Mouse (Mus musculus) MN1 (cell line): Measurements from ENCODE around the gene Itga2.
A peak's percentile ranks its signal among the peaks of the same experiment; 100 is the strongest.

Source experiments
- DNase-seq: peaks from one replicate; pipeline ENCODE4 v3.0.0-alpha.2; 2016; ENCODE audit warnings: low spot score

Gene Itga2

GRCm38 (mm10) chr13:114931775-114932294 lies at the start of gene Itga2:
Gene Itga2, minus strand, starts transcription at chr13:114932100.
- peak; percentile 78 for DNase-seq

GRCm38 (mm10) chr13:114980831-114981419 lies 49.0 kb upstream of the Itga2 start:
- peak; percentile 16 for DNase-seq

- no peak for DNase-seq
Measured at GRCm38 (mm10) chr13:114974484-114975042, 42.7 kb upstream of the Itga2 start.

- peak; percentile 73 for DNase-seq
Measured at GRCm38 (mm10) chr13:114971905-114972304, 40.0 kb upstream of the Itga2 start.

- peak; percentile 85 for DNase-seq
Measured at GRCm38 (mm10) chr13:114964233-114964632, 32.3 kb upstream of the Itga2 start.

GRCm38 (mm10) chr13:114954516-114954915 lies 22.6 kb upstream of the Itga2 start:
- DNase-seq: no peak

GRCm38 (mm10) chr13:114933541-114933940 lies 1.6 kb upstream of the Itga2 start:
- peak; percentile 78 for DNase-seq

- peak; percentile 36 for DNase-seq
Measured at GRCm38 (mm10) chr13:114930996-114931649, 777 bp downstream of the Itga2 start.

GRCm38 (mm10) chr13:114924785-114925184 lies 7.1 kb downstream of the Itga2 start:
- no peak for DNase-seq

GRCm38 (mm10) chr13:114923331-114923730 lies 8.6 kb downstream of the Itga2 start:
- DNase-seq: peak; percentile 74

- DNase-seq: no peak
Measured at GRCm38 (mm10) chr13:114915767-114916166, 16.1 kb downstream of the Itga2 start.

GRCm38 (mm10) chr13:114914963-114915362 lies 16.9 kb downstream of the Itga2 start:
- no peak for DNase-seq

- no peak for DNase-seq
Measured at GRCm38 (mm10) chr13:114914559-114914958, 17.3 kb downstream of the Itga2 start.

- DNase-seq: no peak
Measured at GRCm38 (mm10) chr13:114910629-114911028, 21.3 kb downstream of the Itga2 start.

- DNase-seq: no peak
Measured at GRCm38 (mm10) chr13:114909514-114909913, 22.4 kb downstream of the Itga2 start.

GRCm38 (mm10) chr13:114907876-114908275 lies 24.0 kb downstream of the Itga2 start:
- no peak for DNase-seq

- DNase-seq: peak; percentile 83
Measured at GRCm38 (mm10) chr13:114896751-114897386, 35.0 kb downstream of the Itga2 start.

- peak; percentile 75 for DNase-seq
Measured at GRCm38 (mm10) chr13:114895896-114896295, 36.0 kb downstream of the Itga2 start.

GRCm38 (mm10) chr13:114894718-114895117 lies 37.2 kb downstream of the Itga2 start:
- DNase-seq: no peak

- no peak for DNase-seq
Measured at GRCm38 (mm10) chr13:114891655-114892054, 40.2 kb downstream of the Itga2 start.

GRCm38 (mm10) chr13:114887695-114888094 lies 44.2 kb downstream of the Itga2 start:
- DNase-seq: no peak

- DNase-seq: no peak
Measured at GRCm38 (mm10) chr13:114887293-114887692, 44.6 kb downstream of the Itga2 start.

GRCm38 (mm10) chr13:114885171-114885570 lies 46.7 kb downstream of the Itga2 start:
- DNase-seq: no peak
